ENCODE assay signal across 18 mouse cellular contexts in genomic region chr2:5040281-5041161, GRCm38 (mm10). TPM values are rescaled to one million over a fixed set of nuclear protein-coding genes. Genes with fewer than 3 reads are reported as not detected.
A peak's percentile ranks its signal among the peaks of the same experiment; 100 is the strongest.
DNase-seq lines count a peak whose midpoint lies in the region; ATAC-seq and TF ChIP-seq lines count a peak whose summit lies in the region.
"Had no signal": no experiment of that assay in that cellular context is flagged by ENCODE, and none has a peak within 500 bp of the region (broad histone marks: within the 10 kb centered on the region; RNA-seq: fewer than 3 reads in every experiment).

No protein-coding gene starts in this region.

- TF ChIP-seq RAD21 in MEL (IDR thresholded peaks at IDR 0.05; ENCODE audit: low read depth, low read length), result no peak

- TF ChIP-seq POLR2A in MEL (IDR thresholded peaks at IDR 0.05; ENCODE audit: control insufficient read depth in 1 of 2, insufficient read depth in 1 of 2, low read depth in 1 of 2, low read length in 2 of 2, poor library complexity in 1 of 2), result no peak

- H3K36me3 ChIP-seq in MEL (ENCODE audit: control insufficient read depth in 1 of 2, insufficient read depth in 2 of 2, low read length in 2 of 2), result peaks cover 7 to 46% of the 10 kb centered on the region in 2 experiments
- no peaks in the 10 kb centered on the region for H3K36me3 ChIP-seq in stomach, embryonic 15.5 days
- no peaks in the 10 kb centered on the region for H3K36me3 ChIP-seq in kidney, embryonic 16.5 days (ENCODE audit: insufficient read depth, low read length)
- H3K36me3 ChIP-seq: limb, embryonic 12.5 days; midbrain, embryonic 10.5 days had no signal

- ATAC-seq in granulocyte monocyte progenitor cell, adult 5-6 weeks (replicated peaks; ENCODE audit: poor library complexity, severe bottlenecking), result peak; percentile 86
- no peak for ATAC-seq in stomach, embryonic 15.5 days (ENCODE audit: insufficient read depth, low FRiP score, low read depth)
- ATAC-seq in kidney, embryonic 16.5 days (ENCODE audit: low FRiP score, low TSS enrichment), result no peak
- ATAC-seq: forebrain, embryonic 13.5 days; hindbrain, postnatal 0 days; lung, postnatal 0 days had no signal

- peak; percentile 42 for DNase-seq in gastrocnemius, postnatal 25 days
- no peak for DNase-seq in gastrocnemius, postnatal 36 days
- peak; percentile 82 for DNase-seq in MEL (ENCODE audit: low read depth, low spot score)
- DNase-seq in kidney, adult 9 months, result no peak
- DNase-seq: cerebellum, adult 8-10 months; kidney, adult 2 months; right cerebral cortex, postnatal 4 days; thymus, postnatal 14 days had no signal

- H3K9me3 ChIP-seq in MEL (replicated peaks; ENCODE audit: insufficient read depth, low read length), result no peaks in the 10 kb centered on the region
- no peaks in the 10 kb centered on the region for H3K9me3 ChIP-seq in stomach, embryonic 15.5 days
- H3K9me3 ChIP-seq in kidney, embryonic 16.5 days (ENCODE audit: low read length), result no peaks in the 10 kb centered on the region
- H3K9me3 ChIP-seq: forebrain, embryonic 13.5 days; limb, embryonic 12.5 days; midbrain, embryonic 10.5 days; neural tube, embryonic 15.5 days had no signal

- TF ChIP-seq CTCF in MEL (IDR thresholded peaks at IDR 0.05 in 2 of 3, conservative IDR thresholded peaks at IDR 0.05 in 1 of 3; ENCODE audit: control insufficient read depth in 1 of 3, insufficient read depth in 1 of 3, low read depth in 2 of 3, low read length in 3 of 3, poor library complexity in 1 of 3, severe bottlenecking in 1 of 3), result no peak

- no peak overlapping the region for H3K4me2 ChIP-seq in stomach, embryonic 15.5 days
- H3K4me2 ChIP-seq in kidney, embryonic 16.5 days (replicated peaks; ENCODE audit: low read depth, low read length), result no peak overlapping the region
- H3K4me2 ChIP-seq: forebrain, embryonic 13.5 days; heart, embryonic 11.5 days; limb, embryonic 12.5 days; neural tube, embryonic 15.5 days had no signal

- peak overlapping the region; percentile 58 for H3K27ac ChIP-seq in MEL (ENCODE audit: control insufficient read depth, low read depth, low read length)
- H3K27ac ChIP-seq in stomach, embryonic 15.5 days, result peak overlapping the region; percentile 60
- H3K27ac ChIP-seq in kidney, embryonic 16.5 days (ENCODE audit: low read length), result no peak overlapping the region
- H3K27ac ChIP-seq: forebrain, embryonic 13.5 days; hindbrain, postnatal 0 days; limb, embryonic 12.5 days; midbrain, embryonic 10.5 days; neural tube, embryonic 15.5 days had no signal

- no peaks in the 10 kb centered on the region for H3K27me3 ChIP-seq in MEL (ENCODE audit: control insufficient read depth in 1 of 2, insufficient read depth in 2 of 2, low read length in 2 of 2)
- H3K27me3 ChIP-seq in stomach, embryonic 15.5 days (replicated peaks), result no peaks in the 10 kb centered on the region
- H3K27me3 ChIP-seq in kidney, embryonic 16.5 days (ENCODE audit: insufficient read depth, low read length), result no peaks in the 10 kb centered on the region
- H3K27me3 ChIP-seq: forebrain, embryonic 13.5 days; limb, embryonic 12.5 days; neural tube, embryonic 15.5 days had no signal

- H3K4me3 ChIP-seq in MEL (ENCODE audit: control insufficient read depth in 1 of 2, insufficient read depth in 1 of 2, low read depth in 2 of 2, low read length in 2 of 2), result 0 out of 4 replicates have a peak overlapping the region, but pooled peaks of 1 of the 2 experiments have one; percentile 5
- no peak overlapping the region for H3K4me3 ChIP-seq in stomach, embryonic 15.5 days (replicated peaks)
- H3K4me3 ChIP-seq in kidney, embryonic 16.5 days (ENCODE audit: low read length), result no peak overlapping the region
- H3K4me3 ChIP-seq: forebrain, embryonic 13.5 days; limb, embryonic 12.5 days; midbrain, embryonic 10.5 days; neural tube, embryonic 15.5 days had no signal

- peak; percentile 62 to 74 for TF ChIP-seq EP300 in MEL (IDR thresholded peaks at IDR 0.05; ENCODE audit: low read depth in 1 of 2, low read length in 2 of 2)

- intact Hi-C loops in gastrocnemius, postnatal 36 days (cut with DNase I), result no loop called here

- no peak overlapping the region for H3K9ac ChIP-seq in MEL (ENCODE audit: control insufficient read depth, low read depth, low read length, poor library complexity, severe bottlenecking)
- no peak overlapping the region for H3K9ac ChIP-seq in stomach, embryonic 15.5 days
- H3K9ac ChIP-seq in kidney, embryonic 16.5 days (replicated peaks; ENCODE audit: low read length), result no peak overlapping the region
- H3K9ac ChIP-seq: forebrain, embryonic 13.5 days; limb, embryonic 12.5 days; neural tube, embryonic 15.5 days had no signal

- WGBS in stomach, embryonic 15.5 days, result 73% methylated on average over 12 of the region's 12 CpGs
- 89% methylated on average over 12 of the region's 12 CpGs for WGBS in kidney, embryonic 16.5 days

- H3K79me2 ChIP-seq in MEL (ENCODE audit: control insufficient read depth, insufficient read depth, low read length, poor library complexity), result no peaks in the 10 kb centered on the region

- peaks cover 35 to 44% of the 10 kb centered on the region in 2 experiments for H3K4me1 ChIP-seq in MEL (ENCODE audit: control insufficient read depth in 1 of 2, insufficient read depth in 2 of 2, low read length in 2 of 2)
- no peaks in the 10 kb centered on the region for H3K4me1 ChIP-seq in stomach, embryonic 15.5 days
- H3K4me1 ChIP-seq in kidney, embryonic 16.5 days (ENCODE audit: insufficient read depth, low read length), result peaks cover 8% of the 10 kb centered on the region

TF ChIP-seq in MEL, 35 proteins besides CTCF, POLR2A, EP300 and RAD21 (continues in another document):
- TF ChIP-seq POLR2AphosphoS2 (IDR thresholded peaks at IDR 0.05; ENCODE audit: low read length) (no peak), MEF2A (IDR thresholded peaks at IDR 0.05; ENCODE audit: extremely low read depth, insufficient replicate concordance, low read depth, low read length, poor library complexity, severe bottlenecking) (no peak), USF2 (IDR thresholded peaks at IDR 0.05; ENCODE audit: borderline replicate concordance in 1 of 2, insufficient read depth in 1 of 2, low read depth in 1 of 2, low read length in 2 of 2) (no peak), MAFK (IDR thresholded peaks at IDR 0.05; ENCODE audit: borderline replicate concordance, low read depth, low read length) (no peak), MYB (IDR thresholded peaks at IDR 0.05; ENCODE audit: low read depth, low read length) (peak; percentile 49; the same call in 1 of the 2 replicates), ELF1 (IDR thresholded peaks at IDR 0.05; ENCODE audit: low read depth, low read length) (no peak), TBP (IDR thresholded peaks at IDR 0.05; ENCODE audit: low read depth, low read length) (no peak), HCFC1 (IDR thresholded peaks at IDR 0.05; ENCODE audit: low read depth, low read length) (no peak), ZKSCAN1 (IDR thresholded peaks at IDR 0.05; ENCODE audit: low read depth, low read length) (no peak), ZC3H11A (IDR thresholded peaks at IDR 0.05; ENCODE audit: low read depth, low read length) (no peak), NELFE (IDR thresholded peaks at IDR 0.05; ENCODE audit: low read depth, low read length) (no peak), SMC3 (IDR thresholded peaks at IDR 0.05; ENCODE audit: low read depth, low read length) (no peak), ZNF384 (IDR thresholded peaks at IDR 0.05; ENCODE audit: low read depth, low read length) (peak; percentile 91), USF1 (IDR thresholded peaks at IDR 0.05; ENCODE audit: low read depth, low read length) (no peak), ZMIZ1 (IDR thresholded peaks at IDR 0.05; ENCODE audit: low read depth, low read length) (no peak), TAL1 (IDR thresholded peaks at IDR 0.05; ENCODE audit: low read length) (0 out of 2 replicates have a peak, but pooled peaks have one; percentile 15), JUND (IDR thresholded peaks at IDR 0.05; ENCODE audit: low read depth, low read length) (no peak), SIN3A (IDR thresholded peaks at IDR 0.05; ENCODE audit: low read length) (peak; percentile 53), MYC (IDR thresholded peaks at IDR 0.05; ENCODE audit: low read depth, low read length) (no peak), RCOR1 (IDR thresholded peaks at IDR 0.05; ENCODE audit: low read depth, low read length) (no peak; the same call in none of the 2 replicates), ETS1 (IDR thresholded peaks at IDR 0.05; ENCODE audit: low read depth, low read length) (peak; percentile 45; the same call in 1 of the 2 replicates), UBTF (IDR thresholded peaks at IDR 0.05; ENCODE audit: borderline replicate concordance, insufficient read depth, low read depth, low read length) (no peak), CHD1 (IDR thresholded peaks at IDR 0.05; ENCODE audit: low read depth, low read length) (no peak), MAZ (IDR thresholded peaks at IDR 0.05; ENCODE audit: low read depth, low read length) (no peak), GATA1 (IDR thresholded peaks at IDR 0.05; ENCODE audit: low read depth, low read length) (peak; percentile 53), TCF12 (IDR thresholded peaks at IDR 0.05; ENCODE audit: low read depth, low read length) (peak; percentile 61)

RNA-seq across cellular contexts. Expression of gene Optn, which starts 23.3 kb away (rescaled TPM):
- 10 to 100 TPM; 58.9 to 62.0 TPM for total RNA-seq in gastrocnemius, postnatal 25 days (2021)
- total RNA-seq in gastrocnemius, postnatal 36 days (2021), result 10 to 100 TPM; 66.8 to 73.0 TPM
- total RNA-seq in MEL (2012; rRNA removed), result 10.5 and 10.9 TPM in 2 replicates
- 10 to 100 TPM in 1 of 2 experiments, not detected in 1; 17.0 TPM for polyA plus RNA-seq in MEL (2012; ENCODE audit: insufficient read depth in 1 of 2, insufficient read length in 2 of 2, low read depth in 1 of 2, low replicate concordance in 2 of 2, missing spikeins in 1 of 2)
- 0.68 and 4.2 TPM in 2 replicates for total RNA-seq in granulocyte monocyte progenitor cell, adult 5-6 weeks (2014; fragmentation: Nextera tagmentation)
- 3.7 and 7.2 TPM in 2 replicates for total RNA-seq in granulocyte monocyte progenitor cell, adult 5-6 weeks (2017)
- 11.2 and 12.4 TPM in 2 replicates for polyA plus RNA-seq in stomach, embryonic 15.5 days (2015; fragmentation: Nextera tagmentation; extraction: Ambion mirVana)
- 15.7 and 16.3 TPM in 2 replicates for polyA plus RNA-seq in kidney, embryonic 16.5 days (2015; fragmentation: Nextera tagmentation; extraction: Ambion mirVana)

RNA-seq across cellular contexts. Expression of gene Mcm10, which starts 27.9 kb away (rescaled TPM):
- total RNA-seq in gastrocnemius, postnatal 25 days (2021), result under 1 TPM; 0.31 to 0.72 TPM
- under 1 TPM in 1 of 2 experiments, not detected in 1; 0.74 TPM for total RNA-seq in gastrocnemius, postnatal 36 days (2021)
- 84.4 and 102 TPM in 2 replicates for total RNA-seq in MEL (2012; rRNA removed)
- polyA plus RNA-seq in MEL (2012; ENCODE audit: insufficient read depth in 1 of 2, insufficient read length in 2 of 2, low read depth in 1 of 2, low replicate concordance in 2 of 2, missing spikeins in 1 of 2), result 100 to 1,000 TPM; 107 to 214 TPM
- total RNA-seq in granulocyte monocyte progenitor cell, adult 5-6 weeks (2014; fragmentation: Nextera tagmentation), result 71.2 and 82.0 TPM in 2 replicates
- 74.6 and 98.7 TPM in 2 replicates for total RNA-seq in granulocyte monocyte progenitor cell, adult 5-6 weeks (2017)
- polyA plus RNA-seq in stomach, embryonic 15.5 days (2015; fragmentation: Nextera tagmentation; extraction: Ambion mirVana), result 28.4 and 29.0 TPM in 2 replicates
- 34.0 and 39.5 TPM in 2 replicates for polyA plus RNA-seq in kidney, embryonic 16.5 days (2015; fragmentation: Nextera tagmentation; extraction: Ambion mirVana)

Comparison
In these comparisons a context has a peak if more than half of its experiments do, and no peak if none do; other contexts are left out.
1. DNase-seq: peak in gastrocnemius, postnatal 25 days (single experiment) and MEL (single experiment); none in gastrocnemius, postnatal 36 days (0 of 2) and kidney, adult 9 months (single experiment).
2. RNA of gene Mcm10, which starts 27.9 kb away (total RNA-seq): 84.4 to 102 TPM in MEL and 71.2 to 98.7 TPM in granulocyte monocyte progenitor cell, adult 5-6 weeks; 0.74 TPM in gastrocnemius, postnatal 36 days and 0.31 to 0.72 TPM in gastrocnemius, postnatal 25 days; every median in the first group is over 10 times any median in the second.